Mouse (Mus musculus): Measurements from ENCODE around the gene Rrp1b. TPM values are rescaled to one million over a fixed set of nuclear protein-coding genes. Genes with fewer than 3 reads are reported as not detected.

The Rrp1b gene
- polyA plus RNA-seq (2012; rRNA removed) = 19.3 and 23.5 TPM in 2 replicates

DNA sequence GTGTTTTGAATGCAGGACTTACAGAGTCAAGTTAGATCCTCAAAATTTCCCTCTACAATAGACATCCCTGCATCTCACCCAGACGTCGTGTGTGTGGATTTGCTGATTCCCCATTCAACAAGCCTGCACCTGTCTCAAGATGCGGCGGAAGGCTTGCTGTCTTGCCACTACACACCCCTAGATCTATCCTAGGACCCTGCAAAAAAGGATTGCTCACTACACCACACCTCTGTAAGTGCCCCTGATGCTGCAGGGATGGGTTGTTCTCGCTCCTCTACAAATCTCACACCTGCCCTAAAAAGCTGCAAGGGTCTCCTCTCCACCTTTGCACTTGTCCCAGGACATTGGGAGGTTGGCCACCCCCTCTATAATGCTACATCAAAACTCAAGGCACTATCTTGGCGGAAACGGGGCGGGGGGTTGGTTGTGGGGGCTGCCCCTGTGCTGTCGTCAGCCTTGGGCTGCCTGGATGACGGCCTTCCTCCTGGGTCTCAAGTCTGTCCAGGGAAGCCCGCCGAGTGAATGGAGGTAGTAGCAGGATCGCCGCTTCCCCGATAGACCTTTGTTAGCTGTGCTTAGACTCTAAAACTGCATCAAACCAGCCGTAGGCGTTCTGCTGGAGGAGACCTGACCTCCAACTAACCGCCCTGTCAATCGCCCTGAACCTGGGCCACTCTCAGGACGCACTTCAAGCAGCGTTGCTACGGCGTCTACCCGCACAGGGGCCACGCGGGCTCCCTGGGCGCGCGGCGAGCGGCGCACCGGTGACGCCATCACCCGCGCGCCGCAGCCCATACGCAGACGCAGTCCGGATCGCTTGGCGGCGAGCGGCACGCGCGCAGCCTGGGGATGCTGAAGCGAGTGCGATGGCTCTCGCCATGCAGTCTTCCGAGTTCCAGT lies at the start of gene Rrp1b, which contains the start of gene Hsf2bp:
Gene Rrp1b (plus strand): TSS at position 492 of the 900 bp plus-strand sequence.
Gene Hsf2bp (minus strand): TSS at position 741 of the 900 bp plus-strand sequence.
- peak; percentile 16 to 66 for DNase-seq (ENCODE audit: extremely low spot score in 1 of 2, low spot score in 1 of 2)

DNA sequence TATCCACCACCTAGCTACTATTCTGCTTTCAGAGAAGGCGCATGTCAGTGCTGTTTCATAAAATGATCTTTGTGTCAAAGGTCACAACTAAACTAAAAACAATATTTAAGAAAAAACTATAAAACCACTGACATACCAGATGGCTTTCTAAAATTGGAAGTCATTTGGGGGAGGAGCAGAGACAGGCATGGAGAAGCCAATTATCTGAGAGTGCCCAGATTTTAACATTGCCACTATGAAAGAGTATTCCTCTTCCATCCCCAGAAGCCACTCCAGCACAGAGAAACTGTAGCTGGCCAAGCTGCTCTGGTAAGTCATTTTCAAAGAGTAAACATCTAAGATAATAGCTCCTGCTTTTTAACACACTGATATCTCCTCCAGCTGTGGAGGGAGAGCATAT lies 49.0 kb upstream of the Rrp1b start:
- no peak for DNase-seq (ENCODE audit: extremely low spot score in 1 of 2, low spot score in 1 of 2)

DNA sequence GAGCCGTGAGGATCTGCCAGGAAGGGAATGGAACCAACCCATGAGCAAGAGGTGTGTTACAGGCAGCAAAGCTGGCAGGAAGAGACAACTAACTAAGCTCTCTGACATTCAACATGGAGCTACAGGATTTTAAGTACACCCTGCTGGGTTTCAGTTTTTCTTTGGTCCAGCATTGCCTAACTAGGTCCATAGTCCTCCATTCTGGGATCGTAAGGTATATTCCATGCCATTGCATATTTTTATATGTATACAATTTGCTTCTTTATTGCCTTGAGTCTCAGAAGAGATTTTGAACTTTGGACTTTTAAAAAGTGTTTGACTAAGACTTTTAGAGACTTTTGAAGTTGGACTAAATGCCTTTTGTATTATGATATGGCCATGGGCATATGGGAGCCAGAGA lies 46.9 kb upstream of the Rrp1b start:
- no peak for DNase-seq (ENCODE audit: extremely low spot score in 1 of 2, low spot score in 1 of 2)

DNA sequence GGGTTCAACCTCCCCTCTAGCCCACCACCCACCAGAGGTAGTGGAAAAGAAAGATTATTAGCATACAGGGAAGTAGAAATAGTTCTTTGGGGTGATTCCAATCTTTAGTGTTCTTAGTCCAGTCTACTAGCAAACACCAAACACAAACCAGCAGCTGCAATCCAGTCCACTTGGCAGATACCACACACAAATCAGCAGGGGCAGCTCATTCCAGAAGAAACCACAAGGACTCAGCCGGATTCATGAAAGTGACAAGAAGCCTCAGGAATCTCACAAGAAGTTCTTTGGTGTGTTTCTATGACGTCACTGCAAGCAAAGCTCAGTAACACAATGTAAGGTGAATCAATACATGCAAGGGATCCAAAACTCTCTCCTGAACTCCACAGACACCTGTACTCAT lies 43.9 kb upstream of the Rrp1b start:
- DNase-seq (ENCODE audit: extremely low spot score in 1 of 2, low spot score in 1 of 2) = no peak

DNA sequence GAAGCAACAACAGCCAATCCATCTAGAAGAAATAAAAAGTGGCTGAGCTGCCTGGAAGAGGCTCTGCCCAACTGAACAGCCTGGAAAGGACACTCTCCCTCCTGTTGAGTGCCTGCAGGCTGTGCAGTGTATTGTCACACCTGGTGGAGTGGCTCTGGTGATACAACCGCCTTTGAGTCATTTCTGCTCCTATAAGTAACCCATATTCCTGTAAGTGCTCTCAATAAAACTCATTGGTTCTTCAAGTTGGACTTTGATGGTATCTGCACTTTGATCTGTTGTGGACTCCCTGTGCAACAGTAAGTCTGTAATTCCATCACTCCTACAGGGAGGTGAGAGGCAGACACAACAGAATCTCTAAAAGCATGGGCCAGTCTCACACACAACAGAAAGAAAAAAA lies 42.5 kb upstream of the Rrp1b start:
- no peak for DNase-seq (ENCODE audit: extremely low spot score in 1 of 2, low spot score in 1 of 2)

DNA sequence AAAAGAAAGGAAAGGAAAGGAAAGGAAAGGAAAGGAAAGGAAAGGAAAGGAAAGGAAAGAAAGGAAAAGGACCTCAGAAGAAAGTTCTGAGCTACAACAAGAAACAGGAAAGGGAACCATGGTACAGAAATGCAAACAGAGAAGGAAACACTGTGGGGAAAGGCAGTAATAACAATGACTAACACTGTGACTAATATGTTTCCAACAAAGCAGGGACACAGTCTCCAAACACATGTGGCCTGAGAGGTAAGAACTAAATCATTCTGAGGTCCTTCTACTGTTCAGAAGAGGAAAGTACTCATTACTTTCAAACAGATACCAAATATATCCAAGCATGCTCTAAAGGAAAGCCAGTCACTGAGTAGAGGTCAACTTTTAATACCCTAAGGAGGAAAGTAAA lies 41.8 kb upstream of the Rrp1b start:
- DNase-seq (ENCODE audit: extremely low spot score in 1 of 2, low spot score in 1 of 2) = no peak

DNA sequence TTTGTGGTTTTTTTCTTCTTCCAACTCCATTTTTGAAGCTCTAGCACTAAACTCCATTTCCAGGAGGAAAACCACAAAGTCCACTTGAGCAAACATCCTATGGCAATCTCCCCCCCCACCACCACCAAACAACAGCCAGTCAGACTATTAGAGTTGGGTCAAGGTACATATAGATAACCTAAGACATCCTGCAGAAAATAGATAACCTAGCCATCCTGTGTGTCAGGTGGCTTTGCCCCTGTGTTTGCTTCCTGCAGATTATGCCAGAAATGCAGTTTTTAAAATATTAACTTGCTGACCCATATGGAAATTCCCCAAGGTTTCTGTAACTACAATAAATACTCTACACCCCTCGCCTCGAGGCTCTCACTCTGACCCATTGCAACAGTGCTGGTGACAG lies 40.1 kb upstream of the Rrp1b start:
- no peak for DNase-seq (ENCODE audit: extremely low spot score in 1 of 2, low spot score in 1 of 2)

DNA sequence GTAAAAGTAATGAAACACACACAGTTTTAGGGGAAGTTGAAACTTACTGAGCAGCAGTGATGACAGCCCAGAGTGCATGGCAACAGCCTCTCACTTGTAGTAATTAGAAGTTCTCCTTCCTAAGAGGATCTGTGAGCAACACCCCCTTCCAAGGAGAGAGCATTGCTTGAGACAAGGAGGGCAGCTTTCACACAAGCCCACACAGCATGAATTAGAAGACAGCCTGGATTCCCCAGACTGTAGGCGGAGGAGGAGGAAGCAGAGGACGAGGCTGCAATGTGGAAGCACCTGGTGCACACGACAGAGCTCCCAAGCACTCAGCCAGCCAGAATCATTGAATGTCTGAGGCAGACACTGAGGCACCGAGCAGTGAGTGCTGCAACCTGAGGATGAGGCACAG lies 39.6 kb upstream of the Rrp1b start:
- peak in 1 of 2 experiments; percentile 60 for DNase-seq (ENCODE audit: extremely low spot score in 1 of 2, low spot score in 1 of 2)

DNA sequence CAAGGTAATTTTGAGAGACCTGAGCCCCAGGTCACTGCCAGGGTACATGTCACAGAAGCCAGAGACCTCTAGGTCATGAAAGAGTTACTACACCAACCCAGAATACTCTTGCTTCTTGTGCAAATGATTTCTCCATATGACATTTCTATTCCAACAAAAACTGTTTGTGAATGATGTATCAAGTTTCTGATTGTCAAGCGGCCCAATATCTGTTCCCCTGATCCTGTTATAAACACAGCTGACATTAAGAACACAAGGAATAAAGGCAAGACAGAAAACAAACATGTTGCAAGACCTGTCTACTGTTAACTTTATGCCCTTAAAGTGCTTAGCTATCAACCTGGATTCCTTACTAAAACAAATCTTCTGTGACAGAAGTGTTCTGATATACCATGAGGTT lies 37.5 kb upstream of the Rrp1b start:
- no peak for DNase-seq (ENCODE audit: extremely low spot score in 1 of 2, low spot score in 1 of 2)

DNA sequence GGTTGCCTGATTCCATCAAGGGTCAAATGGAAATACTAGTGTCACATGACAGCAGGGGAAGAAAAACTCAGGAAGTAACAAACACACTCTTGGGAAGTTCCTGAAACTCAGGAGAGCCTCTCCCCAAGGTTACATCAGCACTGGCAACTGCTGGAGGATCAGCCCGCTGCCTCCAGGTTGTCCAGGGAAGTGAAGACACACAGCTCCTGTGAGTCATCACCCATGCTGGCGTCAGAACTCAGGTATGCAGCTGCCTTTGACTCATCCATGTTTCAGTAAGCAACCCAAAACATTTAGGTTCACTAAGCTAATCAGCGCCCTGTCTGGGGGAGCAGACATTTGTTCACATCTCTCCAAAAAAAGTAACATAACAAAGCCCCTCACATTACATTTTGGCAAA lies 32.6 kb upstream of the Rrp1b start:
- no peak for DNase-seq (ENCODE audit: extremely low spot score in 1 of 2, low spot score in 1 of 2)

DNA sequence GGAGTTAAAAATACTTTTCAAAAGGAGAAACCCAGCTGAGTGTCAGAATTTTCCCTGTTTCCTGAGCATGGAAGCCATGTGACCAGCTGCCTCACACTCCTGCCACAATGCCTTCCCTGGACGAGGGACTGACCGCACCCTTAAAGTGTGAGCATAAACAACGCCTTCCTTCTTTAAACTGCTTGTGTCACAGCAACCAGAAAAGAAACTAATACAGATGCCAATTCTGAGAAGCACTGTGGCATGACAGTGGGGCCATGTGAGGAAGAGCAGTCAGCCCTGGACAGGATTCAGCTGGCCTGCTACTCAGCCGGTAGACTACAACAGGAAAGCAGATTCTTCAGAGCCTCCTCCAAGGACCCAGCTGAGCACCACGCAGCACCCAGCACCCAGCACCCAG lies 29.1 kb upstream of the Rrp1b start:
- no peak for DNase-seq (ENCODE audit: extremely low spot score in 1 of 2, low spot score in 1 of 2)

DNA sequence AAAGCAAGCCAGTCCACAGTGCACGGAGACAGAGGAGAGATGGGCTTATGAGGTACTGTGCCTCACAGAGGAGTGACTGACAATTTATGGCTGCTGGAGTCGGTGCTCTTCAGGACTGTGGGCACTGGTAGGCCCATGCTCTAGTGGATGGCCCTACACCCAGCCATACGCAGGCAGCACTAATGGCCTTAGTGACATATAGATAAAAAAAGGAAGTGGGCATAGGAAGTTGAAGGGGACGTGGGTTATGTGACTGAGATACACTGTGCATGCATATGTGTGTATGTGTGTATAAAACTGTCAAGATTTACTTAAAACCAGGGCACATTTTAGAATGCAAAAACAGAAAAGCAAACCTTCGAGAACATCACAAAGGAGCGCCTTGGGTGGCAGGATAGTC lies 24.2 kb upstream of the Rrp1b start:
- no peak for DNase-seq (ENCODE audit: extremely low spot score in 1 of 2, low spot score in 1 of 2)

DNA sequence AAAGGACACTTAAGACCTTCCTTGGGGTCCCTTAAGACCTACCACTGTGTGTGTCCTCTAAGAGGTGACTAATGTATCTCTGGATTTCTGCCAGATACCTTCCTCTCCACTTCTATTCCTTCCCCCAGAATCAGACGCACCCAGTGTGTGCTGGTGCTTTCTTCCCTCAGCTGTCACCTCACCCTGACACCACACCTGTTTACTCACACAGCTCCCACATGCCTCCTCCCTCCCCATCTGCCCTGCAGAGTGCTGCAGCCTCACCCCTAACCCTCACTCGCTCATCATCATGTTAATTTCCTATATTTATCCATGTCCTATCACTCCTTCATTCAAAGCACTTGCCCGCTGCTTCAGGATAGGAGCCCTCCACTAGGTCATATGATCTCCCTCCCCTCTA lies 23.6 kb upstream of the Rrp1b start:
- DNase-seq (ENCODE audit: extremely low spot score in 1 of 2, low spot score in 1 of 2) = no peak

DNA sequence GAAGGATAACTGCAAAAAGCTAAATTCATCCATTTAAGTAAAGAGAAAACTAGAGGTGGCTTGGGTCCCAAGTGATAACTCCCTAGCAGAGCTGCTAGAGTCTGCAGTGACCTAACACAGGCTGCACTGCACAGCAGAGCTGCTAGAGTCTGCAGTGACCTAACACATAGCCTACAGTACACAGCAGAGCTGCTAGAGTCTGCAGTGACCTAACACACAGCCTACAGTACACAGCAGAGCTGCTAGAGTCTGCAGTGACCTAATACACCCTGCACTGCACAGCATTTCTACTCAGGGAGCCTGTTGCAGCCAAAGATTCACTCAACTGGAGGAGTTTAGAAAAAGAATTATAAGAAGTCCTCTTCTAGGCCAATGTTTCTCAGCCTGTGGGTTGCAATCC lies 22.2 kb upstream of the Rrp1b start:
- no peak for DNase-seq (ENCODE audit: extremely low spot score in 1 of 2, low spot score in 1 of 2)

DNA sequence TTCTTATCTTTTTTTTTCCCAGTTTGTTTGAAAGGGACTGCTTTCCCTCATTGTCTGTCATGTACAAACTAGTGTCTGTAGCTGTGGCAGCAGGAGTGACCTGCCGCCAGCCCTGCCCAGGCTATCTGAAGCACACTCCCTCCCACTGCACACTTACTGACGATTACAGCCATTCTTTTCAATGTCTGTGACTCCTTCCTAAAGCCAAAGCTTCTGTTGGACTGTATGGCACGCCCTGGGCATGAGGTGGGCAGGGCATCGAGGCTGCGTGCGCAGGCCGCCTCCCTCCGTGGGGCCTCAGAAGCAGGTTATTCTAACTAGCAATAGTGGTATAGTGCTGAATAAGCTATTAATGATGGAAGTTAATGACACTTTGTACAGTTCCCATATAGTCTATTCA lies 19.4 kb upstream of the Rrp1b start:
- no peak for DNase-seq (ENCODE audit: extremely low spot score in 1 of 2, low spot score in 1 of 2)

DNA sequence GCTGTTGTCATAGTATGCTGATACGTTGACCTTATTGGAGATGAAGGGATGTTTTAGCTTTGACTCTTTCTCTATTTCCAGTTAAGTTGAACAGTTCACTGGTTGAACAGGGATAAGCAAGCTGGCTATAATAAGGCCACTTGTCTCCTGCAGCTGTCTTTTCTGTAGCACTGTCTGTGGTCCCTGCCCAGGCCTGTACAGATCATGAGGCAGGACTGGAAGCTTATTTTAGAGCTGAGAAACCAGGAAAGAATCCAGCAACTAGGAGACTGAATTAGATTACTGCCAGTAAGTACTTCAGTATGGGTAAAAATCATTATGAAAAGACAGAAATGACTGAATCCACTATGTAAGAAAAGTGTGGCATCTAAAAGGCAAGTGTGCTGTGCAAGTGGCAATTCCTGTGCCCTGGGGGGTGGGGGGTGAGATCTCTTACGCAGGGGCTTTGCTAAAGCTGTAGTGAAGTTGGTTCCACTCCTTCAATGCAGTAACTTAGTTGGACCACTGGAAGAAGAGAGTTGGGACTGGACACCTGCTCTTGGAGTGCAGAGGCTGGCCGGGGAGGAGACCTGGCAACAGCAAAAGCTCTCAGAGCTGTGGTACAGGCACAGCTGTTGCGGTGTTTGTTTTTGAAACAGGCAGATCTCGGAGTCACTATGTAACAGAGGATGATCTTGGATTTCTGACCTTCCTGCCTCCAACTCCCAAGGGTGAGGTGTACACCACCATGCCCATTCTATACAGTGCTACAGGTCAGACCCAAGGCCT lies 17.6 kb upstream of the Rrp1b start:
- peak in 1 of 2 experiments; percentile 35 for DNase-seq (ENCODE audit: extremely low spot score in 1 of 2, low spot score in 1 of 2)

DNA sequence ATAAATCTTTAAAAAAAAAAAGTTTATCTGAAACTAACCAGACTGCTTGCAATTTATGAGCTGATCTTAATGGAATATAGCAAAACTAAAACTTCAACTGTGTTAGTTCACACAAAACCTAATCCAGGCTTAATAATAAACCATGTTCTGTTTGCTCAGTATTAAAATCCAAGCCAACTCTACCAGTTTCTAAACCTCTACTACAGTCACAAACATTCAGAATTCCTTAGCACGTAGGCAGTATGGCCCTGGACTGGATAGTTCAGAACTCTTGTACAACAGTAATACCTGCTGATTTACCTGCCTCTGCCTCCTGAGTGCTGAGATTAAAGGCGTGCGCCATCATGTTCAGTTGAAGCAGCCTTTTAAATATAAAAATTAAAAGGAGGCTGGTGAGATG lies 13.9 kb upstream of the Rrp1b start:
- no peak for DNase-seq (ENCODE audit: extremely low spot score in 1 of 2, low spot score in 1 of 2)

DNA sequence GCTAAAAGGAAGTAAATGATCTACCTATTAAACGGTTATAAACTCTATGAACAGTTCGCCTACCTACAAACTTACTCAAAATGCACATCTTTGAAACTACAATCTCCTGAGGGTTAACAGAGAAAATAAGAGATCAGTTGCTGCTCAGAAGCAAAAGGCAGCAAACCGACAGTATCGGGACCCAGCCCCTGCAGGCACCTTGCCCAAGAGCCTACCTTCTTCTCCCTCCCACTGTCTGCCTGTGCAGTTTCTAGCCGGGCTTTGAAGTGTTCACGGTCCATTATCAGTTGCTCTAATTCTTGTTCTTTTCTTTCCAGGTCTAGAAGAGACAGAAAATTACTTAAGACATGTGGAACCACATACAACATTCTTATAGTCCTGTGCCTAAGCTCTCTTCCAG lies 13.3 kb upstream of the Rrp1b start:
- no peak for DNase-seq (ENCODE audit: extremely low spot score in 1 of 2, low spot score in 1 of 2)

DNA sequence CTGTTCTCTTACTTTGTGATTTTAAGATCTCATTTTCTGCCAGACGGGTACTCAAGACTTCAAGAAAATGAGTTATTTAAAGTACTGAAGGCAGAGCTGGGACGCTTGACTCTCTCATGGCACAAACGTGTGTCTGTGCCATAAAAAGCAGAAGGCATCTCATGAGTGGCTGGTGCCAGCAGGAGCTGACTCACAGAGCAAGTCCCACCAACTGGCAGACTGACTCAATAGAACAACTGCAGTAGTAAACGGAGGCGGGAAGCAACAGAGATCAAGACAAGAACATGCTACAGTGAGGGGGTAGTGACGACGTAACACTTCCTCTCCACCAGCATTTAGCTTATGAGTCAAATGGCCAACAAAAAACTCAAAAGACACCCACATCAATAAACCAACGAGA lies 12.8 kb upstream of the Rrp1b start:
- peak; percentile 91 for DNase-seq (ENCODE audit: extremely low spot score in 1 of 2, low spot score in 1 of 2)

DNA sequence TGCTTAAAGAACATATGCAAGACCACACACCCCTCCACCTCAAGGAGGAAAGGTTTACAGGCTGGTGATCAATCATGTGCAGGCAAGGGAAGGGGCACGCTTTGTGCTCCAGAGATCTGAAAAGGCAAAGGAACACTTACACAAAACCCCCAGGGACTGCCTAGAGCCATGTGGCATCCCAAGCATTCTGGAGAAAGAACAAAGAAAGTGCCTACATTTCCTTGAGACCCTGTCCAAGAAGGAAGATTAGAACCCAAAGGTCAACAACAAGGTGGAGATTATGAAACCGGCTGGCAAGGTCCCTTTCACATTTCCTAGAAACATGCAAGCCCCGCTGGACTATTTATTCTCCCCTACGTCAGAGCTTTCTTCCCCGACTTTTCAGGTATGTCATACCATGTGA lies 11.2 kb upstream of the Rrp1b start:
- no peak for DNase-seq (ENCODE audit: extremely low spot score in 1 of 2, low spot score in 1 of 2)

DNA sequence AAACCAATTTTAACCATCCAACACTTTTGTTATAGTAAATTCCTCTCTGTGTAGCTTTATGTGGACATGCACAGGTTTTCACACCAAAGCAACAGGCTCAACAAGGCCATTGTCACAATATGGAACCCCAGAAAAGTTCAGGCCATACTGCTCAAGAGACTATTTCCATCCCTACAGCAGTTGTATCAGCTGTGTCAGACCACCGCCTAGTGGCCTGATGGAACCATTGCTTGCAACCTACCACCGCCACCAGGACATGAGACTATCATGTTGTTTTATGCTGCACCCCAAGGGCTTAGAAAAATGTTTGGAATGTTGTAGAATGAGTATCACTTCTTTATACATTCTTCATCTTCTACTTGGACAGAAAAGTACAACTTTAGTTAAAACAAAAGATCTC lies 10.5 kb upstream of the Rrp1b start:
- peak in 1 of 2 experiments; percentile 83 for DNase-seq (ENCODE audit: extremely low spot score in 1 of 2, low spot score in 1 of 2)

DNA sequence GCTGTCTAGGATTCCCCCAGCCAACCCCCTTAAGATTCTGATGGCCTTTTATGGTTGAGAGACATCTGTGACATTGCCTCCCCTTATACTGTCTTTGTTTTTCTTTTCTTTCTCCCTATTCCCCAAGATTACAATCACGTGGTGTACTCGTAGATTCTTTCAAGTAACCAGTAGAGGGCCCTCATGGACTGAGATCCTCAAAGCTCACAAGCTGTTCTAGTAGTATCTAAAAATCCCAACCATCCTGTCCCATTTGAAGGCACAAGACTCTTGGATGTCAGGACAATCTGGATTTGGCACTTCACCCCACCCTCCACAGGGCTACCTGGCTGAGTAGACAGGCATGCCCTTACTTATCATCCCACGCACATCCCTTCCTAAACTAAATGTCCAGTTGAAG lies 8.2 kb upstream of the Rrp1b start:
- DNase-seq (ENCODE audit: extremely low spot score in 1 of 2, low spot score in 1 of 2) = peak in 1 of 2 experiments; percentile 70
